Mouse (Mus musculus) kidney, postnatal 4 days (tissue): ENCODE results near the gene Zwint.

Source experiments
- DNase-seq, 2 experiments: peaks; one replicate each; pipeline ENCODE4 v3.0.0; 2021; ENCODE audit warnings: mixed read lengths in 2 of 2

Gene Zwint

GRCm38 (mm10) chr10:72654270-72655016 lies at the start of gene Zwint:
TSS of gene Zwint (plus strand) at chr10:72654845.
- peak; percentile 96 to 97 for DNase-seq

- no peak for DNase-seq
Observed at GRCm38 (mm10) chr10:72613125-72613915, 41.3 kb upstream of the Zwint start.

GRCm38 (mm10) chr10:72616153-72616552 lies 38.5 kb upstream of the Zwint start:
- no peak for DNase-seq

- DNase-seq: no peak
Observed at GRCm38 (mm10) chr10:72620527-72620926, 34.1 kb upstream of the Zwint start.

DNA sequence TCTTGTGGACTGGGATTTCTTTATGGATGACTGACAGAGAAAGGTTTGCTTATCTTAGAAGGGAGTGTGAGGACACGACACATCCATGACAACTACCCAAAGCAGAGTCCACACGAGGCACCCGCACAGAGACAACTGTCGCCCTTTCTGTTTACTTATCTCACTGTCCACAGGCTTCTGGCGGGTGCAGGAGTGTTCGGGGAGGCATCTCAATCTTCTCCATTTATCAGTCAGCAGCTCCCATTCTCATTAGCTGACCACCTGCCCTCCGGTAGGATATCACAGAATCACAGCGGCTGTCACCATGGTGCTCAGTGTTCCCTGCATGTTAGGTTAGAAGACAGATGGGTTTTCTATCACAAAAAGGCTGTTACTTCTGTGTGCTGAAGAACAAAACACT lies 31.1 kb upstream of the Zwint start:
- no peak for DNase-seq

DNA sequence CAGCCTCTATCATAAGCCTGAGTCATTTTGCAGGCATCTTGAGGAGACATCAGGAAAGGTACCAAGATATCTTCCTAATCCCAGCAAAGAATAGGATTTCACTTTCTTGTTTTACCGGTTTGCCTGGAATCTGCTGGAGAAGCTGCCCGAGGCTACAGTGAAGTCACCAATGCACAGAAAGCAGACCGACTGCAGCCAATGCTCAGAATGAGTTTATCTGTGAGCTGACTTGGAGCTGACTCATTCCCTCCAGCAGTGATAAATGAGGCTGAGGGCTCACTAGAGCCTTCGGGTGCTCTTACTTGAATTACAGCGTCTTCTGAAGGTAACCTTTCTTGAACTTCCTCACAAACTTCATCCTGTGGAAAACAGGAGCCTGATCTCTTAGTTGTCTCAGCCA lies 20.5 kb upstream of the Zwint start:
- DNase-seq: no peak

DNA sequence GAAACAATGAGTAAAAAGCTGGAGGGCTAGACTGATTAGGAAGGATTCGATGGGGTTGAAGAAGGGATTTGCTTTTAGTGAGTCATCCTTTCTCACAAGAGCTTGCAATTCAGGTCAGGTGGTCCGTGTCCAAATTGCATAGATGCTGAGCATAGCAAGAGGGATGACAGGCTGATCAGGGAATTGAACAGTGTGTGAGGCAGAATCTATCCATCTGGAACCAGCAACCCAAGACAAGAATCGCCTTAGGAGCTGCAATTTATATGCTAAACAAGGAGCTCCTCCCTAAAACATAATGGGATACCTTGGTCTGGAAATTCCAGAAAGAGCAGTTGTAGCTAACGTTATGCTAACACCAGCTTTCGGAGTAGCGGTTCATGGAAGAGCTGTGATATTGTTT lies 3.8 kb upstream of the Zwint start:
- DNase-seq: no peak

DNA sequence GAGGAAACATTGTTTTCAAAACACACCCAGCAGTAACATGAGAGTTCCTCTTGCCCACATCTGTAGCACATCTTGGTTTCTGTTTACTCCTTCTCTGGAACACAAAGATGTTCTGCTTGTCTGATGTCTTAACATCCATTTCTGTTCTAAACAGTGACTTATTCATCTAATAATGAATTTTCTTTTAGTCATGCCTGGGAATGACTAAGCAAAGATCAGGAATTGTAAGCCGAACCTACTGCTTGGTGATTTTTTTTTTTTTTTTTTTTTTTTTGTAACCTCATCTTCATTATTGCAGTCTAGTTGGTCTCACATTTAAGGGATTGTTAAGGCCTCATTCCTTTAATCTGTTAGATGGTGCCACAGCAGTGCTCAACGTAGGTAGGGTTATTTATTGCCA lies 848 bp upstream of the Zwint start:
- no peak for DNase-seq

DNA sequence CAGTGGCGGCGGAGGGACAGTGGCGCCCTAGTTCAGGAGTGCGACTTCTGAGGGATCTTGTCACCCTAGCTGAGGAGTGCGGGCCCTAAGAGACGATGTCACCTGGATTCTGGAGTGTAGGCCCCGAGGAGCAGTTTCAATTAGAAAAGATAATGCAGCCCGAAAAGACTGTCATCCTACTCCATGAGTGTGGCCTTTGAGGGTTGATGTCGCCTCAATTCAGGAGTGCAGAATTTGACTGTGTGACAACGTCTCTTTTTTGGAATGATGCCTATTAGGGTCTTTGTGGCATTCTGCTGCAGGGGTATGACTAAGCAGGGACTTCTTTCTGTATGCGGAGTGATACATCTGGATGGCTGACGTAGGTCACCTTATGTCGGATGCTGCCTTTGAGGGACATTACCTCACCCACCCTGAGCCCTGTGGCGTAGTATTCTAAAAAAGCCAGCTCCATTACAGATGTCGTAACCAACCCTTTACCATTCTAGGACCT lies 418 bp downstream of the Zwint start:
- peak in 1 of 2 experiments; percentile 63 for DNase-seq

- DNase-seq: no peak
Observed at GRCm38 (mm10) chr10:72659198-72659597, 4.6 kb downstream of the Zwint start.

GRCm38 (mm10) chr10:72660350-72660749 lies 5.7 kb downstream of the Zwint start:
- DNase-seq: no peak

DNA sequence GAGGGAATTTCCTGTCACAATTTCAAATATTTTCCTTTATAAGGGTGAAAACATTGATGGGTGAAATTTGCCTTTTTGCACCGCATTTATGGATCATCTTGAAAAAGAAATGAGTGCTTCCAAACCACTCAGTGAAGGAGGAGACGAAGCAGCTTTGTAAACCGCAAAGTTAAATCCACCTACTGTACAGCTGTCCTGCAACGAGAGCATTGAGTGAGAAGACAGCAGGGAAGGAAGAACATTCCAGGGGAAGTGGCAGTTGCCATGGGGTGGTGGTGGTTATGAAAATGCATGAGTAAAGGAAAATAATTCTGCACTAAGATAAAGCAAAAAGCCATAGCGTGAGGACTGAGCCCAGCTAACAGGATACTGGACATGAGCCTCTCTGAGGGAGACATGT lies 13.2 kb downstream of the Zwint start:
- DNase-seq: no peak

GRCm38 (mm10) chr10:72669086-72669485 lies 14.4 kb downstream of the Zwint start:
- no peak for DNase-seq

DNA sequence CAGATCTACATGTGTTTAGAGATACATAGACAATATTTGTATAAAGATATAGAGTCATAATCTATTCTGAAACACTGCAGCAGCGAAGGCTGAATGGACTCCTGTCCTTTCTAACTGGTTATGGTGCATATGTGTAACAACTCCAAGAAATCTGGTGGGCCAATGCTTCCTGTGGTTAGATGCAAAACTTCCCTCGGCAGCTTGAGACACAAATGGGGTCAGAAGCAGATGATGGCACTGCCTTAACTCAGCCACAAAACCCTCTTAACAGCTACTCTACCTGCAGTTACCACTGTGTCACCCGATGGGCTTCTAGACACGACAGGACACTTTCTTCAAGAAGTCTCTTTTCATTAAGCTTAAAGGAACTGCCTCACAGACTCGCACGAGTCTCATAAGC lies 21.3 kb downstream of the Zwint start:
- no peak for DNase-seq

DNA sequence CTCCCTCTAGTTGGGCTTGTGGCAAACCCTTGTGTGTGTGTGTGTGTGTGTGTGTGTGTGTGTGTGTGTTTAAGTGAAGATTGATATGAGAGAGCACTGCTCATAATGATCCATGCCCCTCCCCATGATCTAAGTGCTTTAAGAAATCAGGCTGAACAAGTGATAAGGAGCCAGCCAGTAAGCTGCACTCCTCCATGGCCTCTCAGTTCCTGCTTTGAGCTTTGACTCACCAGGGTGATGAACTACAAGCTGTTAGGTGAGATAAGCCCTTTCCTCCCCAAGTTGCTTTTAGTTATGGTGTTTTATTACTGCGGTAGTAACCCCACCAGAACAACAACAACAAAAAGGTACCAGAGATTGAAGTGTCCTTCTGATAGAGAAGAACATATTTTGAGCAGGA lies 21.9 kb downstream of the Zwint start:
- no peak for DNase-seq

GRCm38 (mm10) chr10:72679086-72679485 lies 24.4 kb downstream of the Zwint start:
- no peak for DNase-seq

GRCm38 (mm10) chr10:72701092-72701491 lies 46.4 kb downstream of the Zwint start:
- no peak for DNase-seq

GRCm38 (mm10) chr10:72713754-72714153 lies 59.1 kb downstream of the Zwint start:
- no peak for DNase-seq
